Mouse (Mus musculus) erythroblast, embryonic 14.5 days (primary cell): ENCODE results near the gene Cacnb1.

ENCODE experiments used
- GATA1 ChIP-seq: IDR thresholded peaks from 2 replicates; pipeline ENCODE4 v1.6.1; 2012; ENCODE audit warnings: low read length, inconsistent platforms, mixed read lengths
- TAL1 ChIP-seq: IDR thresholded peaks from 3 replicates; pipeline ENCODE4 v1.6.1; 2012; ENCODE audit warnings: low read length, inconsistent platforms, mixed read lengths

DNA sequence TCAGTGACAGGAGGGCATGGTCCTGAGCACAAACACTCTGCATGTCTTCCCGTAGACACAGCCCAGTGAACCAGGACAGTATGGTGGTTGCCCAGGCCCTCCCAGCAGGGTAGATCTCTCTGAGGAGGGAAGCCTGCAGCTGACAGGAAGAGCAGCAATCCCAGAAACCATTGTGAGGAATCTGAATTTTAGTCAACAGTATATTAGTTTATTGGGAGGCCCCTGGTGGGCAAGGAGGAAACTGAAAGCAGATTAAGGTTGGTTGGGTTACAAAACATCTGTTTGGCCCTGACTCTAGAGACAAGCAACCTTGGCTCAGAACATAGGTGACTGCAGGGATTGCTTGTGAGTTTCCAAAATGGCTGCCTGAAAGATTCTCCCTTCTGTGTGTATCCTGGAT lies 38.9 kb downstream of the Cacnb1 start:
- TF ChIP-seq GATA1 (no peak), TAL1 (no peak)
